Mouse (Mus musculus) midbrain, embryonic 13.5 days (tissue): ENCODE measurements around the gene Cavin3. TPM values are rescaled to one million over a fixed set of nuclear protein-coding genes. Genes with fewer than 3 reads are reported as not detected.

Experiments used
- ATAC-seq: fragments of 200-750 bp; cut with Nextera tagmentation; 2 replicates; pipeline ENCODE4 v1.8.0; 2017; ENCODE audit warnings: mild to moderate bottlenecking, moderate TSS enrichment, moderate library complexity
- H3K27ac ChIP-seq: fragments of 300-500 bp; sonication (generic); 2 replicates; pipeline ENCODE4 v1.5.1; 2015; ENCODE audit warnings: inconsistent platforms, mild to moderate bottlenecking, moderate library complexity
- H3K27me3 ChIP-seq: fragments of 300-500 bp; sonication (generic); 2 replicates; pipeline ENCODE4 v1.6.1; 2015; ENCODE audit warnings: mild to moderate bottlenecking, inconsistent platforms
- H3K36me3 ChIP-seq: fragments of 300-500 bp; sonication (generic); 2 replicates; pipeline ENCODE4 v1.6.1; 2015; ENCODE audit warnings: mild to moderate bottlenecking, inconsistent platforms
- H3K4me1 ChIP-seq: fragments of 300-500 bp; sonication (generic); replicated peaks from 2 replicates; pipeline ENCODE4 v1.6.1; 2015; ENCODE audit warnings: inconsistent platforms
- H3K4me2 ChIP-seq: fragments of 300-500 bp; sonication (generic); replicated peaks from 2 replicates; pipeline ENCODE4 v1.6.1; 2015; ENCODE audit warnings: moderate library complexity, mild to moderate bottlenecking, inconsistent platforms
- H3K4me3 ChIP-seq: fragments of 300-500 bp; sonication (generic); replicated peaks from 2 replicates; pipeline ENCODE4 v1.5.1; 2015; ENCODE audit warnings: mild to moderate bottlenecking, inconsistent platforms
- H3K9ac ChIP-seq: fragments of 300-500 bp; sonication (generic); replicated peaks from 2 replicates; pipeline ENCODE4 v1.6.1; 2015; ENCODE audit warnings: mild to moderate bottlenecking, inconsistent platforms
- H3K9me3 ChIP-seq: fragments of 300-500 bp; sonication (generic); 2 replicates; pipeline ENCODE4 v1.6.1; 2016; ENCODE audit warnings: mild to moderate bottlenecking, inconsistent platforms
- WGBS: fragments of 180-500 bp; shearing (Covaris S2); methylation state at CpG from one replicate; pipeline ENCODE4 v1.1.7; 2015; 5-methylcytosine and 5-hydroxymethylcytosine counted together
- polyA plus RNA-seq: library from polyadenylated mRNA; unstranded; fragments of >200 nt; fragmentation: Nextera tagmentation; extraction: Ambion mirVana; gene quantifications from 2 replicates; pipeline ENCODE4 v1.2.1, GENCODE M21; 2015

Cavin3 gene
- polyA plus RNA-seq, 1 experiment from 2014 or later: 22.1 TPM

DNA sequence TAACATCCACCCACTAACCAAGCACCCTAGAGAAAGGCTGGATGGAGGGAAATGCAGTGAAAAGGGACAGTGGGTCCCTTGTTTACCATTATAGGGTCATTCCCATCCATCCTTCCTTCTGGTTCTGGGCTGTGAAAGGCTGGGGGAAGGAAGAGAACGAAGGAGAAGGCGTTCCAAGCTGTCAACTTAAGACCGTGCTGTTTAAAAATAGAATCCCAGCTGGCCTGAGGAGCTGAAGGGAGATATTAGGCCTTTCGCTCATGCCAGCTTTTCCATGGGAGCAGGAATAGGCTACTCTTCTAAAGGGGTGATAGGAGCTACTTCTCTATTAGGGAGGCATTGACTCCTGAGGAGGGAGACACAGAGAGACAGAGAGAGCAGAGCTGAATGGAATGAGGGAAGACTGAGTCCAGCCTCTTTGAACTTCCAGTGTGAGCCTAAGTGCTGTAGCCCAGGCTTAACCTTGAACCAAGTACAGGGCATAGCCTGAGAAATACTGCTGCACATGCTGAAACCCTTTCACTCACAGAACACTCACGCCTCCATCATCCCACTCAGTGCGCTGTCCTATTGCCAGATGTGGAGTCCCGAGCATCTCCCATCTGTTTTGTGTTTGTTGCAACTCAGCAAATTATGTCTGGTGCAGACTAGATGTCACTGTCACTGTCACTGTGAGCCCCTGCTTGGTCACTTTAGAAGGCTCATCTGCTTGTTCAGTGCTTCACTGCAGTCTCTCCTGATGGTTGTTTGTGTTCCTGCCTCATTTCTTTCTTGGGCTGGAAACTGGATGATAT, 43.9 kb downstream of the Cavin3 start:
- WGBS: 83% methylated on average over 7 of the region's 7 CpGs
- no peak for ATAC-seq
- Histone ChIP-seq H3K9ac (no peak overlapping the region), H3K4me1 (no peaks in the 10 kb centered on the region), H3K4me2 (no peak overlapping the region), H3K36me3 (no peaks in the 10 kb centered on the region), H3K9me3 (no peaks in the 10 kb centered on the region), H3K27me3 (no peaks in the 10 kb centered on the region), H3K4me3 (no peak overlapping the region), H3K27ac (no peak overlapping the region)

DNA sequence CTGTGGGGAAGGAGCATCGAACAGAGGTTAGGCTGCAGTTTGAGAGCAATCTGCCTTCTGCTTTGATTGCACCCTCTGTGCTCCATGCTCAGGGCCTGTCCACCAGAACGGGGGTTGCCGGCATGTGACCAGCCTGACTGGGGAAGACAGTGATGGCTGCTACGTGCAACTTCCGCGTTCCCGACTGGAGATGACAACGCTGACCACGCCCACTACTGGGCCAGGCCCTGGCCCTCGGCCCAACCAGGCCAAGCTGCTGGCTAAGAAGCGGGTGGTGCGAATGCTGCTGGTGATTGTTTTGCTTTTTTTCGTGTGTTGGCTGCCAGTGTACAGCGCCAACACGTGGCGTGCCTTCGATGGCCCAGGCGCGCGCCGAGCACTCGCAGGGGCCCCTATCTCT, 47.3 kb downstream of the Cavin3 start:
- peak; percentile 40; the same call in 1 of the 2 replicates for ATAC-seq
- no peak overlapping the region for H3K27ac ChIP-seq
- 86% methylated on average over 22 of the region's 22 CpGs for WGBS
- H3K4me3 ChIP-seq: no peak overlapping the region
- no peak overlapping the region for H3K4me2 ChIP-seq
- H3K27me3 ChIP-seq: no peaks in the 10 kb centered on the region
- H3K36me3 ChIP-seq: no peaks in the 10 kb centered on the region
- H3K4me1 ChIP-seq: no peaks in the 10 kb centered on the region
- H3K9me3 ChIP-seq: no peaks in the 10 kb centered on the region
- no peak overlapping the region for H3K9ac ChIP-seq

GRCm38 (mm10) chr7:105433859-105434258, 48.2 kb downstream of the Cavin3 start:
- Histone ChIP-seq H3K27me3 (no peaks in the 10 kb centered on the region), H3K9ac (no peak overlapping the region), H3K4me2 (no peak overlapping the region), H3K4me3 (no peak overlapping the region), H3K27ac (no peak overlapping the region), H3K9me3 (no peaks in the 10 kb centered on the region), H3K4me1 (no peaks in the 10 kb centered on the region), H3K36me3 (no peaks in the 10 kb centered on the region)
- ATAC-seq: no peak
- 89% methylated on average over 17 of the region's 17 CpGs for WGBS

DNA sequence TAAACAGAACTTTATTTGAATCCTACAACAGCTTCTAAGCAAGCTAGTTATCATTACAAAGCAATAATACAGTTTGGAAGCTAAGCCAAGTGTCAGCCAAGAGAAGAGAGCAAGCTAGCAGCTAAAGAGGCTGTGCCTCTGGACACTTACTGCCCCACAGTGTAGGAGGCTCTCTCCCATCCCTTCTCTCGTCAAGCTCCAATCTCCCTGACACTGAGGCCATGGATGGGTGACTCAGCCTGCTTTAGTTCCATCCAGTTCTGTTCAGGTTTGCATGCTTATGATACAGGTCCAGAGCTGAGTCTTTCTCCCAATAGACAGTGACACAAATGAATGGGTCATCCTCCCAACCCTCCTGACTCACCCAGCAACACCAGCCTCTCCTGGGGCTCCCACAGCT, 50.0 kb downstream of the Cavin3 start:
- Histone ChIP-seq H3K9me3 (no peaks in the 10 kb centered on the region), H3K27ac (no peak overlapping the region), H3K4me1 (no peaks in the 10 kb centered on the region), H3K4me2 (no peak overlapping the region), H3K36me3 (no peaks in the 10 kb centered on the region), H3K4me3 (no peak overlapping the region), H3K9ac (no peak overlapping the region), H3K27me3 (peaks cover 11% of the 10 kb centered on the region)
- WGBS: 54% methylated on average over 1 of the region's 1 CpGs
- ATAC-seq: no peak

Other genes with a start within 250 kb of the Cavin3 start
- gene Olfr688, start 194.2 kb downstream of the Cavin3 start, polyA plus RNA-seq: not detected in 2 replicates
- gene Olfr689, start 171.1 kb downstream of the Cavin3 start, polyA plus RNA-seq: not detected in 2 replicates
- gene Olfr690, start 148.2 kb downstream of the Cavin3 start, polyA plus RNA-seq: not detected in 2 replicates
- 0.13 and 0.21 TPM in 2 replicates for gene Olfr691, start 140.0 kb downstream of the Cavin3 start, polyA plus RNA-seq
- not detected in 2 replicates for gene Olfr692, start 114.1 kb downstream of the Cavin3 start, polyA plus RNA-seq
- gene Gm5901, start 107.3 kb downstream of the Cavin3 start, polyA plus RNA-seq: not detected in 2 replicates
- 46.3 and 47.8 TPM in 2 replicates for gene Fam160a2, start 82.2 kb downstream of the Cavin3 start, polyA plus RNA-seq
- not detected in 2 replicates for gene Cnga4, start 77.7 kb downstream of the Cavin3 start, polyA plus RNA-seq
- gene Cckbr, start 56.6 kb downstream of the Cavin3 start, polyA plus RNA-seq: 0.62 and 0.87 TPM in 2 replicates
- gene Smpd1, start 72.1 kb upstream of the Cavin3 start, polyA plus RNA-seq: 66.3 and 68.9 TPM in 2 replicates
- 234 and 240 TPM in 2 replicates for gene Apbb1, start 99.4 kb upstream of the Cavin3 start, polyA plus RNA-seq
- 0.44 TPM in 1 of 2 replicates, not detected in the other for gene Hpx, start 117.8 kb upstream of the Cavin3 start, polyA plus RNA-seq
- gene Trim3, start 151.3 kb upstream of the Cavin3 start, polyA plus RNA-seq: 65.4 and 74.5 TPM in 2 replicates
- gene Timm10b, start 157.8 kb upstream of the Cavin3 start, polyA plus RNA-seq: 146 and 151 TPM in 2 replicates
- 75.6 and 79.9 TPM in 2 replicates for gene Arfip2, start 158.1 kb upstream of the Cavin3 start, polyA plus RNA-seq
- gene Gm45799, start 158.3 kb upstream of the Cavin3 start, polyA plus RNA-seq: 14.7 and 15.1 TPM in 2 replicates
- gene Dnhd1, start 168.5 kb upstream of the Cavin3 start, polyA plus RNA-seq: 1.7 and 2.5 TPM in 2 replicates